Mouse (Mus musculus): Measurements from ENCODE around the gene Paics. TPM values are rescaled to one million over a fixed set of nuclear protein-coding genes. Genes with fewer than 3 reads are reported as not detected.
"Not testable (repeated sequence)": the region's sequence is repeated elsewhere in the genome, so short reads cannot be mapped to it uniquely, and the experiment has no call there.

Gene Paics
- total and polyA plus RNA-seq, 2 experiments from 2014 or later, result 114 to 166 TPM

- ATAC-seq (no peak), DNase-seq (ENCODE audit: low spot score) (no peak)
- Histone ChIP-seq H3K27me3 (ENCODE audit: insufficient read depth, low read length) (no peaks in the 10 kb centered on the region), H3K4me1 (ENCODE audit: insufficient read depth, low read length) (no peaks in the 10 kb centered on the region), H3K4me2 (ENCODE audit: low read depth, low read length) (no peak overlapping the region), H3K9ac (replicated peaks; ENCODE audit: low read length) (no peak overlapping the region), H3K36me3 (ENCODE audit: insufficient read depth, low read length) (peaks cover 46% of the 10 kb centered on the region), H3K9me3 (ENCODE audit: low read length) (no peaks in the 10 kb centered on the region), H3K27ac (no peak overlapping the region), H3K4me3 (ENCODE audit: low read length) (no peak overlapping the region)
- no peak for TF ChIP-seq CTCF (IDR thresholded peaks at IDR 0.05; ENCODE audit: low read depth)
- 84% methylated on average over 11 of the region's 11 CpGs for WGBS
These were observed 11.4 kb downstream of the Paics start for GRCm38 (mm10) chr5:76962545-76962944.

- H3K4me2 ChIP-seq (ENCODE audit: low read depth, low read length), result no peak overlapping the region
- no peak for ATAC-seq
- 92% methylated on average over 3 of the region's 3 CpGs for WGBS
- H3K27ac ChIP-seq, result no peak overlapping the region
- H3K36me3 ChIP-seq (ENCODE audit: insufficient read depth, low read length), result peaks cover 42% of the 10 kb centered on the region
- H3K4me1 ChIP-seq (ENCODE audit: insufficient read depth, low read length), result no peaks in the 10 kb centered on the region
- TF ChIP-seq CTCF (IDR thresholded peaks at IDR 0.05; ENCODE audit: low read depth), result 0 out of 2 replicates have a peak, but pooled peaks have one; percentile 11
- H3K9me3 ChIP-seq (ENCODE audit: low read length), result no peaks in the 10 kb centered on the region
- DNase-seq (ENCODE audit: low spot score), result no peak
- H3K9ac ChIP-seq (replicated peaks; ENCODE audit: low read length), result no peak overlapping the region
- no peaks in the 10 kb centered on the region for H3K27me3 ChIP-seq (ENCODE audit: insufficient read depth, low read length)
- no peak overlapping the region for H3K4me3 ChIP-seq (ENCODE audit: low read length)
These were observed 13.5 kb downstream of the Paics start for GRCm38 (mm10) chr5:76964651-76965050.

GRCm38 (mm10) chr5:76969250-76969649, 18.1 kb downstream of the Paics start:
- DNase-seq (ENCODE audit: low spot score), result no peak
- no peak for TF ChIP-seq CTCF (IDR thresholded peaks at IDR 0.05; ENCODE audit: low read depth)

GRCm38 (mm10) chr5:76971115-76971514, 20.0 kb downstream of the Paics start:
- not testable (repeated sequence) for H3K4me2 ChIP-seq (ENCODE audit: low read depth, low read length); H3K9ac ChIP-seq (replicated peaks; ENCODE audit: low read length); DNase-seq (ENCODE audit: low spot score); H3K27me3 ChIP-seq (ENCODE audit: insufficient read depth, low read length); ATAC-seq; H3K9me3 ChIP-seq (ENCODE audit: low read length); H3K4me3 ChIP-seq (ENCODE audit: low read length); H3K27ac ChIP-seq
- peaks cover 12% of the 10 kb centered on the region for H3K4me1 ChIP-seq (ENCODE audit: insufficient read depth, low read length)
- peaks cover 16% of the 10 kb centered on the region for H3K36me3 ChIP-seq (ENCODE audit: insufficient read depth, low read length)
- 89% methylated on average over 1 of the region's 1 CpGs for WGBS

More at GRCm38 (mm10) chr5:76969250-76969649, 18.1 kb downstream of the Paics start:
- Histone ChIP-seq H3K27ac (no peak overlapping the region), H3K4me1 (ENCODE audit: insufficient read depth, low read length) (peaks cover 7% of the 10 kb centered on the region; the same call in 1 of the 2 replicates), H3K4me2 (ENCODE audit: low read depth, low read length) (no peak overlapping the region), H3K27me3 (ENCODE audit: insufficient read depth, low read length) (no peaks in the 10 kb centered on the region), H3K9me3 (ENCODE audit: low read length) (no peaks in the 10 kb centered on the region), H3K9ac (replicated peaks; ENCODE audit: low read length) (no peak overlapping the region), H3K4me3 (ENCODE audit: low read length) (no peak overlapping the region), H3K36me3 (ENCODE audit: insufficient read depth, low read length) (peaks cover 25% of the 10 kb centered on the region)
- no peak for ATAC-seq
- 67% methylated on average over 5 of the region's 5 CpGs for WGBS

GRCm38 (mm10) chr5:76973488-76973887, 22.4 kb downstream of the Paics start:
- 75% methylated on average over 3 of the region's 3 CpGs for WGBS
- peaks cover 9% of the 10 kb centered on the region; the same call in 1 of the 2 replicates for H3K36me3 ChIP-seq (ENCODE audit: insufficient read depth, low read length)
- H3K4me2 ChIP-seq (ENCODE audit: low read depth, low read length), result peak overlapping the region; percentile 97
- H3K4me3 ChIP-seq (ENCODE audit: low read length), result peak overlapping the region; percentile 84
- peaks cover 12% of the 10 kb centered on the region for H3K4me1 ChIP-seq (ENCODE audit: insufficient read depth, low read length)
- no peak for TF ChIP-seq CTCF (IDR thresholded peaks at IDR 0.05; ENCODE audit: low read depth)
- H3K27me3 ChIP-seq (ENCODE audit: insufficient read depth, low read length), result no peaks in the 10 kb centered on the region
- no peak for ATAC-seq
- peak overlapping the region; percentile 89 for H3K9ac ChIP-seq (replicated peaks; ENCODE audit: low read length)
- no peak overlapping the region for H3K27ac ChIP-seq
- no peaks in the 10 kb centered on the region for H3K9me3 ChIP-seq (ENCODE audit: low read length)
- no peak for DNase-seq (ENCODE audit: low spot score)

- WGBS, result 4% methylated on average over 17 of the region's 17 CpGs
- peak overlapping the region; percentile 97 for H3K4me2 ChIP-seq (ENCODE audit: low read depth, low read length)
- H3K4me1 ChIP-seq (ENCODE audit: insufficient read depth, low read length), result peaks cover 12% of the 10 kb centered on the region
- peak; percentile 3 for DNase-seq (ENCODE audit: low spot score)
- H3K9ac ChIP-seq (replicated peaks; ENCODE audit: low read length), result peak overlapping the region; percentile 89
- H3K36me3 ChIP-seq (ENCODE audit: insufficient read depth, low read length), result peaks cover 6% of the 10 kb centered on the region; the same call in 1 of the 2 replicates
- peak overlapping the region; percentile 91 for H3K27ac ChIP-seq
- H3K4me3 ChIP-seq (ENCODE audit: low read length), result peak overlapping the region; percentile 84
- no peak for TF ChIP-seq CTCF (IDR thresholded peaks at IDR 0.05; ENCODE audit: low read depth)
- no peaks in the 10 kb centered on the region for H3K27me3 ChIP-seq (ENCODE audit: insufficient read depth, low read length)
- ATAC-seq, result peak; percentile 22; the same call in 1 of the 2 replicates
- H3K9me3 ChIP-seq (ENCODE audit: low read length), result no peaks in the 10 kb centered on the region
These were observed 23.1 kb downstream of the Paics start for GRCm38 (mm10) chr5:76974207-76974553.

- Histone ChIP-seq H3K36me3 (ENCODE audit: insufficient read depth, low read length) (peaks cover 9% of the 10 kb centered on the region), H3K27me3 (ENCODE audit: insufficient read depth, low read length) (no peaks in the 10 kb centered on the region), H3K4me2 (ENCODE audit: low read depth, low read length) (peak within 1 kb of the TSS; percentile 97), H3K4me3 (ENCODE audit: low read length) (peak within 1 kb of the TSS; percentile 84), H3K9ac (replicated peaks; ENCODE audit: low read length) (peak within 1 kb of the TSS; percentile 89), H3K4me1 (ENCODE audit: insufficient read depth, low read length) (peaks cover 12% of the 10 kb centered on the region), H3K27ac (peak within 1 kb of the TSS; percentile 91), H3K9me3 (ENCODE audit: low read length) (no peaks in the 10 kb centered on the region)
- ATAC-seq (peak; percentile 96), DNase-seq (ENCODE audit: low spot score) (peak; percentile 92)
- WGBS, result under 1% methylated on average over 60 of the region's 60 CpGs
- no peak for TF ChIP-seq CTCF (IDR thresholded peaks at IDR 0.05; ENCODE audit: low read depth)
These were observed 23.6 kb downstream of the Paics start, which contains the start of gene Srp72 for GRCm38 (mm10) chr5:76974554-76975285. TSS of gene Srp72 (plus strand) at chr5:76974683.

All from hindbrain, postnatal 0 days (tissue).